Mouse (Mus musculus): ENCODE measurements at regions not wholly inside any gene's neighbourhood (a gene's known extent, or its start where the extent isn't known, plus 50 kb on each side); places are given as distances from the start of the nearest gene placed in this dataset.

- no peaks in the 10 kb centered on the region for H3K27me3 ChIP-seq (ENCODE audit: control insufficient read depth, insufficient read depth, low read length)
- WGBS (ENCODE audit: insufficient replicate concordance) = 21% methylated on average over 1 of the region's 1 CpGs
- H3K4me2 ChIP-seq (ENCODE audit: low read depth) = no peak overlapping the region
- ATAC-seq (ENCODE audit: insufficient read depth) (no peak), DNase-seq (ENCODE audit: low read depth in 3 of 3, low spot score in 3 of 3) (no peak)
- no peak for TF ChIP-seq EP300 (IDR thresholded peaks at IDR 0.05; ENCODE audit: low read depth)
- TF ChIP-seq CTCF (IDR thresholded peaks at IDR 0.05; ENCODE audit: low read depth) = no peak
- H3K4me3 ChIP-seq (ENCODE audit: insufficient read depth in 1 of 2, low read depth in 2 of 2, low read length in 2 of 2) = no peak overlapping the region
- no peaks in the 10 kb centered on the region for H3K9me3 ChIP-seq (ENCODE audit: control insufficient read depth, low read length)
- H3K36me3 ChIP-seq (replicated peaks; ENCODE audit: control insufficient read depth, insufficient read depth, low read depth) = no peaks in the 10 kb centered on the region
- no peak overlapping the region for H3K9ac ChIP-seq (replicated peaks)
- H3K27ac ChIP-seq = no peak overlapping the region
- H3K4me1 ChIP-seq (replicated peaks; ENCODE audit: control insufficient read depth in 2 of 2, insufficient read depth in 2 of 2, low read length in 1 of 2) = no peaks in the 10 kb centered on the region
These were observed 166.0 kb upstream of the Thsd7b start for GRCm38 (mm10) chr1:129106961-129107557.

- ATAC-seq (ENCODE audit: insufficient read depth) (no peak), DNase-seq (ENCODE audit: low read depth in 3 of 3, low spot score in 3 of 3) (no peak)
- H3K36me3 ChIP-seq (replicated peaks; ENCODE audit: control insufficient read depth, insufficient read depth, low read depth) = no peaks in the 10 kb centered on the region
- no peak overlapping the region for H3K4me2 ChIP-seq (ENCODE audit: low read depth)
- no peaks in the 10 kb centered on the region for H3K4me1 ChIP-seq (replicated peaks; ENCODE audit: control insufficient read depth in 2 of 2, insufficient read depth in 2 of 2, low read length in 1 of 2)
- TF ChIP-seq EP300 (IDR thresholded peaks at IDR 0.05; ENCODE audit: low read depth) = no peak
- TF ChIP-seq CTCF (IDR thresholded peaks at IDR 0.05; ENCODE audit: low read depth) = no peak
- no peak overlapping the region for H3K9ac ChIP-seq (replicated peaks)
- no peaks in the 10 kb centered on the region for H3K27me3 ChIP-seq (ENCODE audit: control insufficient read depth, insufficient read depth, low read length)
- WGBS (ENCODE audit: insufficient replicate concordance) = 59% methylated on average over 8 of the region's 8 CpGs
- no peak overlapping the region for H3K4me3 ChIP-seq (ENCODE audit: insufficient read depth in 1 of 2, low read depth in 2 of 2, low read length in 2 of 2)
- H3K9me3 ChIP-seq (ENCODE audit: control insufficient read depth, low read length) = no peaks in the 10 kb centered on the region
- no peak overlapping the region for H3K27ac ChIP-seq
These were observed 172.1 kb upstream of the Thsd7b start for GRCm38 (mm10) chr1:129100997-129101396.

- H3K4me2 ChIP-seq (ENCODE audit: low read depth) = no peak overlapping the region
- no peaks in the 10 kb centered on the region for H3K9me3 ChIP-seq (ENCODE audit: control insufficient read depth, low read length)
- DNase-seq (ENCODE audit: low read depth in 3 of 3, low spot score in 3 of 3) = no peak
- no peaks in the 10 kb centered on the region for H3K4me1 ChIP-seq (replicated peaks; ENCODE audit: control insufficient read depth in 2 of 2, insufficient read depth in 2 of 2, low read length in 1 of 2)
- H3K36me3 ChIP-seq (replicated peaks; ENCODE audit: control insufficient read depth, insufficient read depth, low read depth) = no peaks in the 10 kb centered on the region
- no peak overlapping the region for H3K4me3 ChIP-seq (ENCODE audit: insufficient read depth in 1 of 2, low read depth in 2 of 2, low read length in 2 of 2)
- H3K27me3 ChIP-seq (ENCODE audit: control insufficient read depth, insufficient read depth, low read length) = no peaks in the 10 kb centered on the region
- TF ChIP-seq CTCF (IDR thresholded peaks at IDR 0.05; ENCODE audit: low read depth) (peak; percentile 9; the same call in 1 of the 2 replicates), EP300 (IDR thresholded peaks at IDR 0.05; ENCODE audit: low read depth) (no peak)
- H3K9ac ChIP-seq (replicated peaks) = no peak overlapping the region
- H3K27ac ChIP-seq = no peak overlapping the region
- WGBS (ENCODE audit: insufficient replicate concordance) = 45% methylated on average over 3 of the region's 3 CpGs
- no peak for ATAC-seq (ENCODE audit: insufficient read depth)
These were observed 194.8 kb upstream of the Thsd7b start for GRCm38 (mm10) chr1:129078274-129078673.

GRCm38 (mm10) chr1:129057182-129057581 lies 215.9 kb upstream of the Thsd7b start:
- Histone ChIP-seq H3K9me3 (ENCODE audit: control insufficient read depth, low read length) (no peaks in the 10 kb centered on the region), H3K36me3 (replicated peaks; ENCODE audit: control insufficient read depth, insufficient read depth, low read depth) (no peaks in the 10 kb centered on the region), H3K4me2 (ENCODE audit: low read depth) (no peak overlapping the region), H3K9ac (replicated peaks) (no peak overlapping the region), H3K4me1 (replicated peaks; ENCODE audit: control insufficient read depth in 2 of 2, insufficient read depth in 2 of 2, low read length in 1 of 2) (no peaks in the 10 kb centered on the region), H3K27me3 (ENCODE audit: control insufficient read depth, insufficient read depth, low read length) (no peaks in the 10 kb centered on the region), H3K4me3 (ENCODE audit: insufficient read depth in 1 of 2, low read depth in 2 of 2, low read length in 2 of 2) (no peak overlapping the region), H3K27ac (no peak overlapping the region)
- ATAC-seq (ENCODE audit: insufficient read depth) (no peak), DNase-seq (ENCODE audit: low read depth in 3 of 3, low spot score in 3 of 3) (no peak)
- TF ChIP-seq CTCF (IDR thresholded peaks at IDR 0.05; ENCODE audit: low read depth) (no peak), EP300 (IDR thresholded peaks at IDR 0.05; ENCODE audit: low read depth) (no peak)
- WGBS (ENCODE audit: insufficient replicate concordance) = 58% methylated on average over 6 of the region's 6 CpGs

- Histone ChIP-seq H3K4me2 (ENCODE audit: low read depth) (no peak overlapping the region), H3K9me3 (ENCODE audit: control insufficient read depth, low read length) (no peaks in the 10 kb centered on the region), H3K27me3 (ENCODE audit: control insufficient read depth, insufficient read depth, low read length) (no peaks in the 10 kb centered on the region), H3K36me3 (replicated peaks; ENCODE audit: control insufficient read depth, insufficient read depth, low read depth) (no peaks in the 10 kb centered on the region), H3K4me3 (ENCODE audit: insufficient read depth in 1 of 2, low read depth in 2 of 2, low read length in 2 of 2) (no peak overlapping the region), H3K9ac (replicated peaks) (no peak overlapping the region), H3K27ac (no peak overlapping the region), H3K4me1 (replicated peaks; ENCODE audit: control insufficient read depth in 2 of 2, insufficient read depth in 2 of 2, low read length in 1 of 2) (no peaks in the 10 kb centered on the region)
- DNase-seq (ENCODE audit: low read depth in 3 of 3, low spot score in 3 of 3) (no peak), ATAC-seq (ENCODE audit: insufficient read depth) (no peak)
- no peak for TF ChIP-seq CTCF (IDR thresholded peaks at IDR 0.05; ENCODE audit: low read depth)
- TF ChIP-seq EP300 (IDR thresholded peaks at IDR 0.05; ENCODE audit: low read depth) = no peak
These were observed 217.8 kb upstream of the Thsd7b start for GRCm38 (mm10) chr1:129055252-129055651.

Data from liver, embryonic 14.5 days (tissue).